Mouse (Mus musculus) c-Kit-positive CD71-positive TER-119-positive erythroid progenitor cells, embryonic 14.5 days (primary cell): ENCODE data around the gene Vmn2r25.
"Not testable (repeated sequence)": the region's sequence is repeated elsewhere in the genome, so short reads cannot be mapped to it uniquely, and the experiment has no call there.

Source experiments
- DNase-seq: peaks from one replicate; pipeline ENCODE4 v3.0.0-alpha.2; 2013; ENCODE audit warnings: low spot score

The Vmn2r25 gene

GRCm38 (mm10) chr6:123853363-123853762 is at the start of gene Vmn2r25:
Gene Vmn2r25, minus strand, starts transcription at chr6:123853463.
- not testable (repeated sequence) for DNase-seq

- no peak for DNase-seq
Measured at GRCm38 (mm10) chr6:123819951-123820350, 33.3 kb downstream of the Vmn2r25 start.

GRCm38 (mm10) chr6:123810291-123810690 is 43.0 kb downstream of the Vmn2r25 start:
- DNase-seq: not testable (repeated sequence)

DNA sequence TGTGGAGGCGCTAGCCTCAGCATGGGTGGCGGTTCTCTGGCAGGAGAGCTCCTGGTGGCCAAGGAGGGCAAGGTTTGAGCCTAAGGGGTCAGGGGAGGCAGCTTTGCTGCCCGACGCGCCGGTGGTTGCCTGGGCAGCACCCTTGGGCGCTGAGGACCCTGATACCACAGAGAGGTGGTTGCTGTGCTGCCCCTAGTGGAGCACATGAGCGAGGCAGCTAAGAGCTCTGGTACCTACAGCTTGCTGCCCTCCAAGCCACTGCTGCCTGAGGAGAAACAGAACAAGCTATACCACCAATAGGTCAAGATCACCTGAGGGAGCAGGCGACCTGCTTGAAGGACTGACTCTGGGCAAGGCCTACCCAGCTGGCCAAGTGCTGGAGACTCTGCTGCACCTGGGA is 59.5 kb downstream of the Vmn2r25 start:
- DNase-seq: no peak

DNA sequence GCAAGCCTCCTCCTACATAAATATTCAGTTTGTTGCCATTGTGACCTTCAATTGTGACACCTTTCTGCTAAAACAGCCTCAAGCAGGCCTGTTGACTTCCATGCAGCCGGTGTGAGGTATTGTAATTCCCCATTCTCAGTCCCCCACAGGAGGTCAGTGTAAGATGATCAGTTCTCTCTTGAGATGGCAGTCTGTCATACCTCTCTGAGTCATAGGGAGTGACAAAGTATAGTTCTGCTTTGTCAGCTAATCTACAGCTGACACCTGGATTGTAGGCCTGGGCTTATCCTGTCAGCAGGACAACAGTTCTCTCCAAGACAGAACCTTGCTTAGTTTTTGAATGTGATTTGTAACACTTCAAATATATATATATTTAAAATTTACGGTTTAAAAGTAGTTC is 68.4 kb downstream of the Vmn2r25 start:
- no peak for DNase-seq

GRCm38 (mm10) chr6:123778579-123778978 is 74.7 kb downstream of the Vmn2r25 start, which contains the start of gene Vmn2r24:
Gene Vmn2r24, plus strand, starts transcription at chr6:123778879.
- DNase-seq: no peak
